Mouse (Mus musculus) activated CD4-positive, CD25-positive, alpha-beta regulatory T cell, adult 4 months (primary cell): ENCODE measurements at regions not wholly inside any gene's neighbourhood (a gene's known extent, or its start where the extent isn't known, plus 50 kb on each side); places are given as distances from the start of the nearest gene placed in this dataset.

Source experiments
- ATAC-seq: one replicate; pipeline ENCODE4 v1.8.0; 2017

DNA sequence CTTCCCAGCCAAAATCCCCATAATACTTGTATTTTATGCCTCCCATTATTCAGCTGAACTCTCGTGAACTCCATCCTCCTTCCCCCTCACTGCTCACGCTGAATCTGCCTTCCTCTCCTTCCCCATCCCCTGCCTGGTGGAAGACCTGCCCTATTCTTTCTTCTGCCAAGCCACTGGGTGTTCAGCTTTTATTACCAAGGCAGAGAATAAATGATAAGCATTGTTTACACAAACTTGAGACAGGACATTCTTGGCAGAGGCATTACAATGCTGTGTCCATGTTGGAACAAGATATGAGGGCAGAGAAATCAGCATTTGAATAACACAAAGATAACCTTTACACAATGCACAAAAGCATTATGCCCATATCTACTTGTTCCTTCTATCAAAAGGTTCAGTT, 80.2 kb downstream of the Dhrs2 start:
- ATAC-seq = no peak

GRCm38 (mm10) chr14:55313615-55314014, 91.8 kb downstream of the Dhrs2 start:
- no peak for ATAC-seq

DNA sequence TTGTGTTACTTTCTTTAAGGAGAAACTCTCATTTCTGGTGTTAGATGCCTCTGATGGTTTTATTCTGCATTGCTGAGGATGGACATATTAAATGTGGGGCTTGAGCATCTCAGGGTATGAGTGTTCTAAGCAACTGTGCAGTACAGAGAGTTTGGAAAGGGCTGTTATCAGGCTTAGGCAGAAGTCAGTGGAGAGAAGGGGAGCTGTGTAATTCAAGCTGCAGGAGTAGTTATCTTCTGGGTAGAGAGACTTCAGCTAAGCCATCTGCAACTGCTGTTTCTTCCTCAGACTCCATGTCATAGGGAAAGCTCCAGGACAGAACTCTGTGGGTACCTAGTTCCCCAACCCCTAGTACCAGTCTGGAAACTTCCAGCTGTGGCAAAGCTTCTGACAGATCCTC, 102.1 kb downstream of the Dhrs2 start:
- no peak for ATAC-seq

DNA sequence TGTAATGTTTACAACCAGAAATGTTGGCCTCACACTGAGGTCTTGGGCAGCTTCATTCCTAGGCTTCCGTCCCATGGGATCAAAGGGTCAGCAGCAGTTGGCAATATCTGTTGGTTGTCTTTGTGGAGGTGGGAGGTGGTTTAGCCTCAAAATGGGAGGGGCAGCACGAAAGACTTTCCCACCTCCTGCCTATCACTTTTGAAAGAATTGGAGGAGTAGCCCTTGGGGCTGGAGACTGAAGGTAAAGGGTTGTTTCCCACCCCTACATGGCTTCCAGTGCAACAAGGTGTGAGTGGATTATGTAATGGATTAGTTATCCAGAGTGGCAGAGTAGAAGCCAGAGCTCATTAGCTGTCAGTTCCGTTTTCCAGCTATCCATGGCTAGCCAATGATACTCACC, 102.5 kb downstream of the Dhrs2 start:
- ATAC-seq = no peak

DNA sequence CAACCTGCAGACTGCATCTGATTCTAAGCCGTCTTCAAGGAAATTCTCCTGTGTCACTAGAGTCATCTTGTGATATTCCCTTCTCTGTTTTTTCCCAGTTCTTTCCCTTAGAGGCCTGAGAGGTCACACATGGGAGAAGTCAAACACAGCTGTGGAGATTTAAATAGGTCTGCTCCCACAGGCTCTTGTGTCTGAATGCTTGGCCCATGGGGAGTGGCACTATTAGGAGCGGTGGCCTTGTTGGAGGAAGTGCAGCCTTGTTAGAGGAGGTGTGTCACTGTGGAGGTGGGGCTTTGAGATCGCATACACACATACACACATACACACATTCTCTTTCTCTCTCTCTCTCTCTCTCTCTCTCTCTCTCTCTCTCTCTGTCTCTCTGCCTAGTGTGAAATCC, 112.0 kb downstream of the Dhrs2 start:
- ATAC-seq = no peak

- ATAC-seq = no peak
These were observed 112.5 kb downstream of the Dhrs2 start for GRCm38 (mm10) chr14:55334305-55334704.

- ATAC-seq = no peak
These were observed 113.8 kb downstream of the Dhrs2 start for GRCm38 (mm10) chr14:55335586-55335985.

- ATAC-seq = no peak
These were observed 114.8 kb downstream of the Dhrs2 start for GRCm38 (mm10) chr14:55336451-55337195.

DNA sequence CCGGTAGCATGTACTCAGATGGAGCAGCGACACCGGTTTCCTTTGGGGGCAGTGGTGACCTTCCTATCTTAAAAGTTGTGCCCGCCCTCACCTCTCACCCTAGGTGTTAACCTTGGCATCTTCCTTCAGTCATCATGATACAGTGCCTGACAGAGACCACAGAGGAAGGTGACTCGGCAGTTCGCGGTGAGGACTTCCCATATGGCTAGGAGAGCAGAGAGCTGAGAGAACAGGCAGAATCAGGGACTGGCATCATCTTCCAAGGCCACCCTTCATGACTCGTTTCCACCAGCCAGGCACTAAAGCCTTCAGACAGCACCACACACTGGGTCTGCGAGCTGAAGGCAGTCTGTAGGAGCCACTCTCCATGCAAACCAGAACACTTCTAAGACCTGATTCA, 116.2 kb downstream of the Dhrs2 start:
- no peak for ATAC-seq

- no peak for ATAC-seq
These were observed 116.7 kb downstream of the Dhrs2 start for GRCm38 (mm10) chr14:55338500-55338899.

GRCm38 (mm10) chr14:55339036-55339614, 117.3 kb downstream of the Dhrs2 start:
- ATAC-seq = no peak

DNA sequence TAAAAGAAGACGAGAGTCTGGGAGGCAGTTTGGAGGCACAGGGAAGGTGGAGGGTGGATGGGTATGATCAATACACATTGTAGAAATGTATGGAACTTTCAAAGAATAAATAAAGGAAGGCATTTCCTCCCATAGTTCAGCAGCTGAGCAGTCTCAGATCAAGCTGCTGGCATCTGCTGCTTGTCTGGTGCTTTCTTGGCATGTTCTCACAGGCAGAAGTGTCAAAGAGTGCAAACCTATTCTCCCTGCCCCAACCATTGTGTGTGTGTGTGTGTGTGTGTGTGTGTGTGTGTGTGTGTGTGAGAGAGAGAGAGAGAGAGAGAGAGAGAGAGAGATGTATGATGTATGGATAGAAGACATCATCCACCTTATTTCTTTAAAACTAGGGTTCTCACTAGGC, 121.5 kb downstream of the Dhrs2 start:
- no peak for ATAC-seq

DNA sequence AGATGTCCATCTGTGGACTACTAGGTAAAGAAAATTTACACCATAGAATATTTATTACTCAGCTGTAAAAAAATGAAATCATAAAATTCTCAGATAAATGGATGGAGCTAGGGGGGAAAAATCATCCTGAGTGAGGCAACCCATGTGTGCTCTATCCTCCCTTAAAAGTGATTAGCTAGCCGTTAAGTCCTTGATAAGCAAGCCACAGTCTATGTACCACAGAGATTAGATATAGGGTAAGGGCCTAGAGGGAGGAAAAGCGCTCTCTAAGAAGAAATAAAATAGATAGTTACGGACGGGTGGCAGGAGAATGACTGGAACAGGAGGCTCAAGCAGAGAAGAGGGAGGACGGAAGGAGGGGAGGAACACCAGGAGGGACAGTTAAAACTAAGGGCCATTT, 122.1 kb downstream of the Dhrs2 start:
- ATAC-seq = no peak

DNA sequence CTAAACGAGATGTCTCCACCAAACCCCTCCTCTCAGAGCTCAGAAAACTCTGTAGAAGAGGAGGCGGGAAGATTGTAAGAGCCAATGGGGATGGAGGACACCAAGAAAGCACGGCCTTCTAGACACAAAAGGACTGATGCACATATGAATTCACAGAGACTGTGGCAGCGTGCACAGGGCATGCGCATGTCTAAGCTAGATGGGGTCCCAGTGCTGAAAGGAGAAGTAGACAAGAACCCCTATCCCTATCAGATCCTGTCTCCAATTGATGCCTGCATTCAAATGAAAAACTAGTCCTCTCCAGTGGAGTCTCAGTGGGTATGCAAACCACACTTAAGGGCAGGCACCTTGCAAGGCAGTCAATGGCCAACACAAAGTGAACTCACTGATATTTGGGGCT, 123.3 kb downstream of the Dhrs2 start:
- ATAC-seq = no peak

DNA sequence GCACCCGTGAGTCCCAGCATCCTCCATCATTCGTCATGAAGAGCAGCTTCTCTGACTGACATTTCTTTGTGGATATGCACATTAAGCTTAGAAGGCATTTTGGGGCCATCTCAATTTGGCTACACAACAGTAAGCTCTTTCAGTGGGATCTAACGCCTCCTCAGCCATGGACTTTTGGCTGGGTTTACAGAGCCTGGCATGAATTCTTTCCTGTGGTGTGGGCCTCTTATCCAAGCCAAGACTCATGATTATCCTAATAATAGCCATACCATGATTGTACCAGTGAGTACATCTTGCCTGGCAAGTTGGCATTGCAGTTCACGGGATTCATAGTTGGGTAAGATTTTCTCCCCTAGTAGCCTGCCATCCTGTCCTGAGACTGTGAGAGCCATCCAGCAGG, 126.3 kb downstream of the Dhrs2 start:
- ATAC-seq = no peak

- no peak for ATAC-seq
These were observed 121.3 kb upstream of the Dhrs4 start for GRCm38 (mm10) chr14:55357258-55357657.

GRCm38 (mm10) chr14:55358429-55358828, 120.1 kb upstream of the Dhrs4 start:
- ATAC-seq = no peak

GRCm38 (mm10) chr14:55362316-55362715, 116.2 kb upstream of the Dhrs4 start:
- no peak for ATAC-seq

DNA sequence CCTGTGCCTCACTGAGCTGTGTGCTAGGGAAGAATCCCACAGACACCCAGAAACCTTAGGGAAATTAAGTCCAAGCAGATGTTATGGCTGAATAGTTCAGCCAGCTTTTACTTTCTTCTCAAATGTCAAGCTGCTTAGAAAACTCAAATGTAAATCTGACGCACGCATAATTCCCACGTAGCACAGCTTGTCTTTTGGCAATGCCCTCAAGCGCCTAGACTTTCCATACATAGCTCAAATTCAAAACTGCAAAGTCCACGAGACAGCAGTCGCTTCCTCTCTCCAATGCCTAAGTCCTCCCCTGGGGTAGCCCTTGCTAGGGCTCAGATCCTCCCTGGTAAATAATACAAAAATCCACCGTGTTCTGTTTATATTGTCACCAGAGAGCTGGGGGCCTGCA, 115.8 kb upstream of the Dhrs4 start:
- ATAC-seq = no peak

DNA sequence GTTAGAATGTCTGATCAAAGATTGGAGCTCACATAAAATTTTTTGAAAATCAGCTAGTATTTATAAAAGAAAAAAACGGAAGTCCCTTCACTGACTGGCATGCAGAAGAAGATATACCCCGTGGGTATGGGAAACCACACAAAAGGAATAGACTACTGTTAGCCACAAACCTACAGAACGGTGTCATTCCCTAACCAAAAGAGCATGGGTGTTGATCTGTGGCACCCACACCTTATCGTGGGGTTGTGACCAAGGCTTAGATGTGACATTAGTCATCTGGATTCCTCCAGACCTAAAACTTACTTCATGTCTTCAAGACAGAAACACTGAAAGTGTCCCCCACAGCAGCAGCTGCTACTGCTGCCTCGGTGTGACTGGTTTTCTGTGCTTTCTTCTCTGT, 108.2 kb upstream of the Dhrs4 start:
- ATAC-seq = no peak

DNA sequence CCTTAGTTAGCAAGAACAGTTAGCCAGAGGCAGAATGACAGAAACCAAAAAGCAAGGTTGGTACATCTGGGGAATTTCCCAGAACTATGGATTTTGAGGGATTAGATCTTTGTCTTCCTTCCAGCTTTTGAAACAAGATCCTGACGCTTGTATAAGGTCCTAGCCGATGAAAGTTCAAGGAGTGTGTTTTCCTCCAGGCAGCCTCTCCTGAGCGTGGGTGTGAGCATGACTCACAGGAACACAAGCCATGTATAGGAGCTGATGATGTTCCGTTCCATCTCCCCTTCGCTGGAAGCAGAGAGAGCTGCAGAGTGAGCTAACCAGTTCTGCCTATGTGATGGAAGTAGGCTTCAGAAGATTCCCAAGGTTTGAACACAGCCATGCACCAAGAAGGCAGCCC, 105.6 kb upstream of the Dhrs4 start:
- ATAC-seq = no peak

GRCm38 (mm10) chr14:55386773-55387172, 91.8 kb upstream of the Dhrs4 start:
- ATAC-seq = no peak

DNA sequence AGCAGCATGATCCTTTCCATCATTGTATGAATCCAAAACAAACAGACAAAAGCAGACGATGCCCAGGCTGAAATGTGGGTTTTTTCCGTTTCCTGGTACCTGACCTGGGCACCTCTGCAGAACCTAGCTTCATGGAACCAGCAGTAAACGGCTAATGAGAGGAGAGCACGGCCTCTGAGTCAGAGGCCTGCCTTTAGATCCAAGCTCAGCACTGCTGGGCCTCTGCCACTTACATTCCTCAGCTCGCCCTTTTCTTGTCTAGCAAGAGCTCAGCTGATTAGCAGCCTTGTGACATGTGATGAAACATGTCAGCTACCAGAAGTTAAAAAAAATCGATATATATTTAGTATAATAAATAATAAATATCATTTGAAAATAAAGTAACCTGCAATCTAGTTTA, 91.2 kb upstream of the Dhrs4 start:
- no peak for ATAC-seq

- peak; percentile 63 for ATAC-seq
These were observed 86.2 kb upstream of the Dhrs4 start for GRCm38 (mm10) chr14:55392390-55392789.

DNA sequence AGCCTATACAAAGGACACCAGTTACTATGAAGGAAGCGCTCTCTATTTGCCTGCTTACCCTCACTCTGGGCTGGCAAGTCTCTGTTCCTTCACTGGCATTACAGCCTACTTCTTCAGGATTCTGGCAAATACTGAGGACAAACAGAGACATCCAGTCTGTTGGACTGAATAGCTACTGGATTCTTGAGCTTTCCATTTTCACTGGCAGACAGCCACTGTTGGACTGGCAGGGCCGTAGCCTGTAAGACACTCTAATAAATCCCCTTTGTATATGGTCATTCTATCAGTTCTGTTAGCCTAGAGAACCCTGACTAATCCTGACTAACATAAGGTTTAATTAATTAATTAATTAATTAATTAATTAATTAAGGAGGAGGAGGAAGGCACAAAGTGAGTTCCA, 72.4 kb upstream of the Dhrs4 start:
- ATAC-seq = no peak
